Mouse (Mus musculus): ENCODE measurements around the gene Casp14. TPM values are rescaled to one million over a fixed set of nuclear protein-coding genes. Genes with fewer than 3 reads are reported as not detected.
"Not testable (repeated sequence)": the region's sequence is repeated elsewhere in the genome, so short reads cannot be mapped to it uniquely, and the experiment has no call there.

The Casp14 gene
- polyA plus RNA-seq, 1 experiment from 2014 or later = not detected

DNA sequence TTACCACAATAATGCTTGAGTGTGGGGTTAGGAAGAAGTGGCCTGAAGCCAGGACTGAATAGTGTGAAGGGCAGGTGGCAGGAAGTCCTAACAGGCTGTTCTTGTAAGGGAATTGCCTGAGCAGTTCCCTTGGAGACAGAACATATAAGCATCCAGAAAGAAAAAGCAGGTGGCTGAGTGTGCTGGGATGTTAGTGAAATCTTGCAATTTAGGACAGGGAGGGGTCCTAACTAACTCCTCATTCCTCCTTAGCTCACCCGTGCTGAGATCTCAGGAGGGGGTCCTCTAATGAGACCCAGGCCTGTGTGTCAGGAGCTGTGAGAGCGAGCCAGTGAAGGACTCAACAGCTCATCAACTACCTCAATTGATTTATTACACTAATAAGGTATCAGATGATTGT, 5.3 kb upstream of the Casp14 start:
- no peak overlapping the region for H3K9ac ChIP-seq
- H3K9me3 ChIP-seq = no peaks in the 10 kb centered on the region
- ATAC-seq (ENCODE audit: insufficient number of reproducible peaks, insufficient read depth, low FRiP score, low TSS enrichment) = no peak
- no peaks in the 10 kb centered on the region for H3K27me3 ChIP-seq
- no peaks in the 10 kb centered on the region for H3K4me1 ChIP-seq
- H3K27ac ChIP-seq = no peak overlapping the region
- H3K4me3 ChIP-seq = no peak overlapping the region
- H3K36me3 ChIP-seq = no peaks in the 10 kb centered on the region
- WGBS = 32% methylated on average over 2 of the region's 2 CpGs
- H3K4me2 ChIP-seq (replicated peaks) = no peak overlapping the region

DNA sequence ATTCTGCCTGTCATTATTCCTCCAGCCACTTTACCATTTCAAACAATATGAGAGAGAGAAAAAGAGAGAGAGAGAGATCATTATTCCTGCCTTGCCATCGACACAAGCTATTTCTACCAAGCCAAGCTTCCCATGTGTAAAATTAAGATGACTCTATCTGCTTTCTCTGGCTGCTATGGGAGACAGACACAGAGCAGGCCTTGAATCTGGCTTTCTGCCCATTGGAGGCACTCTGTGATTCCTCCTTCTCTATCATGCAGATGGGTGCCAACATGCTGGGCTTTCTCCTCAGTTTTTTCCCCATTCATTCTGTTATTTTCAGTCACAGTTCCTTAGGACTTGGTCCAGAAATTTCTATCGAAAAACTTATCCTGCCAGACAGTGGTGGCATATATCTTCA, 4.6 kb upstream of the Casp14 start:
- no peak overlapping the region for H3K4me3 ChIP-seq
- H3K4me2 ChIP-seq (replicated peaks) = no peak overlapping the region
- no peaks in the 10 kb centered on the region for H3K36me3 ChIP-seq
- no peak overlapping the region for H3K9ac ChIP-seq
- no peaks in the 10 kb centered on the region for H3K4me1 ChIP-seq
- H3K27ac ChIP-seq = no peak overlapping the region
- H3K9me3 ChIP-seq = no peaks in the 10 kb centered on the region
- no peak for ATAC-seq (ENCODE audit: insufficient number of reproducible peaks, insufficient read depth, low FRiP score, low TSS enrichment)
- H3K27me3 ChIP-seq = no peaks in the 10 kb centered on the region
- WGBS = 85% methylated on average over 2 of the region's 2 CpGs

DNA sequence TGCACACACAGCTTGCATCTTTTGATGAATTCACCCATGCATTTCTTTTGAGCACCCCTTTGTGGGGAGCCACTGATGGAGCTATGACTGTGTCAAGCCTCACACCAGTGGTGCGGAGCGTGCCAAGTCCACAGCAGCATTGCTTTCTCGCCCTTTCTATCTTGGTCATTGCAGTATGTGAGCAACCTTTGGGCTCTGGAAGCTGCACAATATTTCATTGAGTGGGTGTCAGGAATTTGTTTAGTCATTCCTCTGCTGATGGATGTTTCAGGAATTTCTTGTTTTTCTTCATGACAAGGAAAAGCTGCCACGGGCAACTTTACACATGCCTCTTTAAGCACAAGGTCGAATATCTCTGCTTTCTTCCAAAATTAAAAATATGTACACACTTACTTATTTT, 3.9 kb upstream of the Casp14 start:
- Histone ChIP-seq H3K27me3 (no peaks in the 10 kb centered on the region), H3K4me2 (replicated peaks) (no peak overlapping the region), H3K4me1 (no peaks in the 10 kb centered on the region), H3K27ac (no peak overlapping the region), H3K36me3 (no peaks in the 10 kb centered on the region), H3K9me3 (no peaks in the 10 kb centered on the region), H3K4me3 (no peak overlapping the region), H3K9ac (no peak overlapping the region)
- ATAC-seq (ENCODE audit: insufficient number of reproducible peaks, insufficient read depth, low FRiP score, low TSS enrichment) = no peak
- 83% methylated on average over 5 of the region's 5 CpGs for WGBS

DNA sequence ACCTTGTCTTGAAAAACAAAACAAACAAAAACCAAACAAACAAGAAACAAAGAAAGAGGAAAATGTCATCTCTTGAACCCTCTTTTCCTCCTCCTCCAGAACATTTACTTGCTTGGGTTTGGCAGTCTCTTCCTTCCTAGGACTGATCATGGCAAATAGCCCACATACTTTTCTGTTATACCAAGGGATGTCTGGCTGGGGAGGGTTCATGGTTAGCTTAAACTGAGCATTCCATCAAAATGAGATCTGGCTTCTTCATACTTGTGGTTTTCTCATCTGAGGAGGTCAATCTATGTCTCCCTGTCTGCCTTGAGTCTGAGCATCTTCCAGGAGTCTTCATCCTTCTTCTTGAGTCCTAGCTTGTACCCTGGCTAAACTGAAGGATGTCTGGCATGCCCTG, 1.9 kb downstream of the Casp14 start:
- ATAC-seq (ENCODE audit: insufficient number of reproducible peaks, insufficient read depth, low FRiP score, low TSS enrichment) = no peak
- Histone ChIP-seq H3K9me3 (no peaks in the 10 kb centered on the region), H3K4me1 (no peaks in the 10 kb centered on the region), H3K36me3 (no peaks in the 10 kb centered on the region), H3K4me3 (no peak overlapping the region), H3K4me2 (replicated peaks) (no peak overlapping the region), H3K27ac (no peak overlapping the region), H3K9ac (no peak overlapping the region), H3K27me3 (no peaks in the 10 kb centered on the region)

DNA sequence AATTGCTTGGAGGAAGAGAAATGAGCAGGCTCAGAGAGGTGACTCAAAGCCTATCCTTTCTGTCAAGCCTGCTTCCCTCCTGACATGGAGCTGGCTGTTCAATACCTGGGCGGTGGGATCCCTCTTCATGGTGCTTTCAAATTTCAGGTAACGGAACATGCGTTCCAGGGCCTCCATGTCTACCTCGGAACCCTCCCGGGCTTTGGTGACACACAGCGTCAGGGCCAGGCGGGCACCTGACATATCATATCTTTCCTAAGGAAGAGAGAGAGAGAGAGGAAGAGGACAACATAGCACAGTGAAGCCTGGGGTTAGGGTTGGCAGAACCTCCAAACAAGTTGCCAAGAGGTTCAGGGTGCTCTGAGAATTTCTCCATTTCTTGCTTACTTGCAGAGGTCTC, 2.9 kb downstream of the Casp14 start:
- ATAC-seq (ENCODE audit: insufficient number of reproducible peaks, insufficient read depth, low FRiP score, low TSS enrichment) = no peak
- H3K4me3 ChIP-seq = no peak overlapping the region
- WGBS = 94% methylated on average over 7 of the region's 7 CpGs

DNA sequence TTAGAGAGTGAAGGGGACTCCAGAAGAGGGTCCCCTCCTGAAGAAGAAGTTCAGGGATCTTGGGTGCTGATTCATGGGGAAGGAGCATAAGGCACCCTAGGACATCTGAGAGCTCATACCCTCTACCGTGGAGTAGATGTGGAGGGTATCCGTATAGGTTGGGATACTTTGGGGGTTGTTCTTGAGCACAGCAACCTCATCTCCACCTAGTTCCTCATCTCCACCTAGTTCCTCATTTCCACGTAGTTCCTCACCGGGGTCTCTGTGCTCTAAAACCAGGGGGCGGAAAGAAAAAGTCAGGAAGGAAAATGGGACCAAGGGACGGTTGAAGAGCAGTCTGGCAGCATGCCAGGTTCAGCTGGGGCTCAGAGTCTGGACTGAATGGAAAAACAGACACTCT, 4.0 kb downstream of the Casp14 start:
- no peak overlapping the region for H3K27ac ChIP-seq
- 84% methylated on average over 6 of the region's 6 CpGs for WGBS
- no peaks in the 10 kb centered on the region for H3K4me1 ChIP-seq
- no peak overlapping the region for H3K9ac ChIP-seq
- no peaks in the 10 kb centered on the region for H3K27me3 ChIP-seq
- H3K36me3 ChIP-seq = no peaks in the 10 kb centered on the region
- no peak for ATAC-seq (ENCODE audit: insufficient number of reproducible peaks, insufficient read depth, low FRiP score, low TSS enrichment)
- H3K4me3 ChIP-seq = no peak overlapping the region
- H3K9me3 ChIP-seq = no peaks in the 10 kb centered on the region
- H3K4me2 ChIP-seq (replicated peaks) = no peak overlapping the region

More for the DNA sequence above, 2.9 kb downstream of the Casp14 start:
- no peak overlapping the region for H3K4me2 ChIP-seq (replicated peaks)
- H3K9ac ChIP-seq = no peak overlapping the region
- H3K27ac ChIP-seq = no peak overlapping the region
- no peaks in the 10 kb centered on the region for H3K36me3 ChIP-seq
- H3K27me3 ChIP-seq = no peaks in the 10 kb centered on the region
- H3K4me1 ChIP-seq = no peaks in the 10 kb centered on the region
- no peaks in the 10 kb centered on the region for H3K9me3 ChIP-seq

GRCm38 (mm10) chr10:78710706-78711105, 7.4 kb downstream of the Casp14 start:
- Histone ChIP-seq H3K4me2 (replicated peaks) (no peak overlapping the region), H3K36me3 (no peaks in the 10 kb centered on the region), H3K9me3 (no peaks in the 10 kb centered on the region), H3K27me3 (no peaks in the 10 kb centered on the region), H3K4me3 (no peak overlapping the region), H3K27ac (no peak overlapping the region), H3K9ac (no peak overlapping the region), H3K4me1 (no peaks in the 10 kb centered on the region)
- no peak for ATAC-seq (ENCODE audit: insufficient number of reproducible peaks, insufficient read depth, low FRiP score, low TSS enrichment)

- Histone ChIP-seq H3K9ac (no peak overlapping the region), H3K27me3 (no peaks in the 10 kb centered on the region), H3K4me2 (replicated peaks) (no peak overlapping the region), H3K4me3 (no peak overlapping the region), H3K4me1 (no peaks in the 10 kb centered on the region), H3K9me3 (no peaks in the 10 kb centered on the region), H3K27ac (no peak overlapping the region), H3K36me3 (no peaks in the 10 kb centered on the region)
- no peak for ATAC-seq (ENCODE audit: insufficient number of reproducible peaks, insufficient read depth, low FRiP score, low TSS enrichment)
- WGBS = 30% methylated on average over 3 of the region's 3 CpGs
These were observed 17.2 kb downstream of the Casp14 start for GRCm38 (mm10) chr10:78700881-78701280.

DNA sequence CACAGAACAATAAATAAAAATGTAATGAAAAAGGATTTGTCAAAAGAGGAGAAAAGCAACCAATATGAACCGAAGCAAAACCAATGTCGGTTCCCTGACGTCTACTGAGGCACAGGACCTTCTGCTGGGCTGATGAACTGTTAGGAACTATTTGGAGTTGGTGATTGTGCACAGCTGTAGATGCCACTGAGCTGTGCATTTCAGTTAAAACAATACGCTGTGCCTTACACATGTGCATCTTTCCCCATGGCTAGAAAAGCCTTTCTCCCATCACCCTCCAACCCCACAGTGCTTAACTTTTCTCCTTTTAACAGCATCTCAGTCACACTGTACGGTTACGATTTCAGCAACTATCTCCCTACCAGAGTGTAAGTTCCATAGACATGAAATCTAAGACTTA, 28.1 kb downstream of the Casp14 start:
- no peak for ATAC-seq (ENCODE audit: insufficient number of reproducible peaks, insufficient read depth, low FRiP score, low TSS enrichment)
- Histone ChIP-seq H3K9me3 (no peaks in the 10 kb centered on the region), H3K36me3 (no peaks in the 10 kb centered on the region), H3K27me3 (no peaks in the 10 kb centered on the region), H3K9ac (no peak overlapping the region), H3K4me2 (replicated peaks) (no peak overlapping the region), H3K27ac (no peak overlapping the region), H3K4me3 (no peak overlapping the region), H3K4me1 (no peaks in the 10 kb centered on the region)
- WGBS = 84% methylated on average over 6 of the region's 6 CpGs

- Histone ChIP-seq H3K9me3 (no peaks in the 10 kb centered on the region), H3K36me3 (no peaks in the 10 kb centered on the region), H3K4me2 (replicated peaks) (no peak overlapping the region), H3K4me3 (no peak overlapping the region), H3K4me1 (no peaks in the 10 kb centered on the region), H3K27ac (no peak overlapping the region), H3K9ac (no peak overlapping the region), H3K27me3 (no peaks in the 10 kb centered on the region)
- no peak for ATAC-seq (ENCODE audit: insufficient number of reproducible peaks, insufficient read depth, low FRiP score, low TSS enrichment)
- WGBS = 72% methylated on average over 4 of the region's 4 CpGs
These were observed 31.0 kb downstream of the Casp14 start for GRCm38 (mm10) chr10:78686995-78687577.

- H3K27me3 ChIP-seq; H3K9me3 ChIP-seq; ATAC-seq (ENCODE audit: insufficient number of reproducible peaks, insufficient read depth, low FRiP score, low TSS enrichment); H3K9ac ChIP-seq; H3K4me3 ChIP-seq; H3K4me1 ChIP-seq; H3K36me3 ChIP-seq; H3K4me2 ChIP-seq (replicated peaks); H3K27ac ChIP-seq: not testable (repeated sequence)
- 8% methylated on average over 1 of the region's 1 CpGs for WGBS
These were observed 48.0 kb downstream of the Casp14 start for GRCm38 (mm10) chr10:78670121-78670520.

DNA sequence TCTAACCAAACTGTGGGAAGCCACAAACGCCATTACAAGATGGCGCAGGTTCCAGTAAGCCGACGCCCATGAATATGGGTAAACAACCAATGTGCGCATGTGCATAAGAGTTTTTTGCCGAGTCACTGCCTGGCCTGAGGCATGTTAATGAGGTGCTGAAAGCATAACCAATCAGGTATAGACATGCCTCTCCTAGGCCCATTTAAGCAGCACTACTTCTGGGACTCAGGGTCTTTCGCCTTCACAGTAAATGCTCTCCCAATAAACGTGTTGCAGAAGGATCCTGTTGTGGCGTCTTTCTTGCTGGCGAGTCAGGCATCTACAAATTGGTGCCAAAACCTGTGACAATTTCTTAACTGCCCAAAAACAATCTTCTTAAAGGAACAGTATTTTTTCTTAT, 51.4 kb downstream of the Casp14 start:
- ATAC-seq (ENCODE audit: insufficient number of reproducible peaks, insufficient read depth, low FRiP score, low TSS enrichment); H3K4me2 ChIP-seq (replicated peaks); H3K4me3 ChIP-seq; H3K36me3 ChIP-seq; H3K27ac ChIP-seq; H3K9me3 ChIP-seq; H3K27me3 ChIP-seq; H3K9ac ChIP-seq; H3K4me1 ChIP-seq: not testable (repeated sequence)
- WGBS = 90% methylated on average over 10 of the region's 10 CpGs

- Histone ChIP-seq H3K27me3 (no peaks in the 10 kb centered on the region), H3K36me3 (no peaks in the 10 kb centered on the region), H3K4me2 (replicated peaks) (no peak overlapping the region), H3K9ac (no peak overlapping the region), H3K27ac (no peak overlapping the region), H3K4me1 (no peaks in the 10 kb centered on the region), H3K4me3 (no peak overlapping the region), H3K9me3 (no peaks in the 10 kb centered on the region)
- ATAC-seq (ENCODE audit: insufficient number of reproducible peaks, insufficient read depth, low FRiP score, low TSS enrichment) = no peak
- 92% methylated on average over 1 of the region's 1 CpGs for WGBS
These were observed 53.5 kb downstream of the Casp14 start for GRCm38 (mm10) chr10:78664546-78664945.

Data from embryonic facial prominence, embryonic 12.5 days (tissue).